Mouse (Mus musculus): ENCODE results near the gene Xylb.
"Not testable (repeated sequence)": the region's sequence is repeated elsewhere in the genome, so short reads cannot be mapped to it uniquely, and the experiment has no call there.

The Xylb gene

DNA sequence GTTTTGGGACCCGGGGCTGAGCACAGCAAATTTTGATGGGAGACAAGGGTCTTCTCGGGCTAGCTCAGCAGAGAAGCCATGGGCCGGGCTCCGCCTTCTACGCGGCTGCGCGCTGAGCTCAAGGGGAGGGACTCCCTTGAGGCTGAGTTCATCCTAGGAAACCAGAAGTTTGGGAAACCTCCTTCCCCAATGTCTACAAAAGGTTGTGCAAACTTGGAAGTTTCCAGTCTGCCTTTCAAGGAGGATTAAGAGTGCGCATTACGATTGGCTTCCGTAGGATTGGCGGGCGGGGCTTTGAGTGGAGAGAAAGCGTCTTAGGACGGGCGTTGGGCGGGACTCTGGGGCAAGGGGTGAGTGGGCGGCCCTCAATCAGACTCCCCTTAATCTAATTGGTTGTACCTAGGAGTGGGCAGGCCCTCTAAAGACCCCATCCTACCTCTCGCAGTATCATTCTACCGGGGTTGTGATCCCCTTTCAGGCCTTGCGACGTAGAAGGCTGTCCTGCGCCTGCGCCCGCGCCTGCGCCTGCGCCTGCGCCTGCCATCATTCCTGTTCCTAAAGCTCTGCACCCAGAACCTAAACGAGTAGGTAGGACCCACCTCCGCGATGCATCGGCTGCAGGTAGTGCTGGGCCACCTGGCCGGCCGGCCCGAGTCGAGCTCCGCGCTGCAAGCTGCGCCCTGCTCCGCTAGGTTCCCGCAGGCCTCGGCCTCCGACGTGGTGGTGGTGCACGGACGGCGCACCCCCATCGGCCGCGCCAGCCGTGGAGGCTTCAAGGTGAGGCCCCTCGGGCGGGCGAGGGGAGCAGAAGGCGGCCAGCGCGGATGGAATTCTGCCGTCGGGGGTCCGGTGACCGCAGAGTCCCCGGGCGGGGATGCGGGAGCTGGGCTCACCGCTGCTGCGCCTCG lies 16.0 kb upstream of the Xylb start, which contains the start of gene Myd88:
Gene Myd88, minus strand, starts transcription at position 503 of the 908 bp plus-strand sequence.
- DNase-seq (ENCODE audit: low spot score), result peak; percentile 97

DNA sequence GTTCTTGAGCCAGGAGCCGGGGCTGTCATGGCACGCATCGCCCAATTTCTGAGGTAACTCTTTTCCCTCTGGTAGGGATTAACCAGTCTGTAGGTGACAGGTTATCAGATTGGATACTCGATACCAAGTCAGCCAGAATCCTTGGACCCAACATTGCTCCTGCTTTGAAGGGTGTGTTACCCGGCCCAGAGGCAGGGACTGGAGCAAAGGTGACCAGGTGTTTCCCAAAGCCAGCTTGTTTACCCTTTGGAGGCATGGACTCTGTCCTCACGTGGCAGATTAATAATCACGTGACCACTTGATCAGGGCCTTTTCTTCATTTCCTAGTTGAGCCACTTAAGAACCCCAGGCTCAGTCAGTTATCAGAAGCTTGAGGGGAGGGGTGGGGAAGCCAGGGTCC lies 14.5 kb upstream of the Xylb start:
- no peak for DNase-seq (ENCODE audit: low spot score)

DNA sequence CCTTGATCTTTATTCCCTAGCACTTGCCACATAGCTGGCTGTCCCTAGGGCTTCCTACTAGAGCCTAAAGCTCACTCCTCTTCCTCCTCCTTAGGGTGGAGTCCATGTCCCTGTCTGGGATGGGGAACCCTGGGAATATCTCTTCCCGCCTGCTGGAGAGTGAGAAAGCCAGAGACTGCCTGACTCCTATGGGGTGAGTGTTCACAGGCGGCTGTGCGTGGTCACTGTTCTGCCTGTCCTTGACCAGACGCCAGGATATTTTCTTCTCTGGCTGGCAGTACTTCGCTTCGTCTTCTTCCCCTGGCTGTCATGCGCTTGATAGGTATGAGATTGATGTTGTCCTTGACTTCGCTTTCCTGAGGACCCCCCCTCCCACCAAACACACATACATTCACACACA lies 10.8 kb upstream of the Xylb start:
- DNase-seq (ENCODE audit: low spot score), result no peak

DNA sequence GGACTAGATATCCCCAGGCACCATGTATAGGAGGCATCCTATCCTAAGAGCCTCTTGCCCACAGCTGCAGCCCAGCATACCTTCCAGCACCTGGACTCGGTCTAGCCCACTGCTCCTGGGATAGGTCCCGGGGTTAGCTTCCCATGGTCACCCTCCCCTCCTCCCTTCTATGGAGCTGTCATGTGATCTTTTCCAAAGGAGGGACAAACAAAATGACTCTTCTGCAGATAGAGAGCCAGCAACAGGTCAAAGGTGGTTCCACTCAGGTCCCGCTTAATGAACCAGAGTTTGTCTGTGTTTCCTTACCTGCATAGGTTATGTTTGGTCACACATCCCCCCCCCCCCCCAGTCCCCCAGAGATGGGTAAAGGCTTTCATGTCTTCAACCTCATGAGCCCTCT lies 6.7 kb upstream of the Xylb start:
- DNase-seq (ENCODE audit: low spot score), result no peak

DNA sequence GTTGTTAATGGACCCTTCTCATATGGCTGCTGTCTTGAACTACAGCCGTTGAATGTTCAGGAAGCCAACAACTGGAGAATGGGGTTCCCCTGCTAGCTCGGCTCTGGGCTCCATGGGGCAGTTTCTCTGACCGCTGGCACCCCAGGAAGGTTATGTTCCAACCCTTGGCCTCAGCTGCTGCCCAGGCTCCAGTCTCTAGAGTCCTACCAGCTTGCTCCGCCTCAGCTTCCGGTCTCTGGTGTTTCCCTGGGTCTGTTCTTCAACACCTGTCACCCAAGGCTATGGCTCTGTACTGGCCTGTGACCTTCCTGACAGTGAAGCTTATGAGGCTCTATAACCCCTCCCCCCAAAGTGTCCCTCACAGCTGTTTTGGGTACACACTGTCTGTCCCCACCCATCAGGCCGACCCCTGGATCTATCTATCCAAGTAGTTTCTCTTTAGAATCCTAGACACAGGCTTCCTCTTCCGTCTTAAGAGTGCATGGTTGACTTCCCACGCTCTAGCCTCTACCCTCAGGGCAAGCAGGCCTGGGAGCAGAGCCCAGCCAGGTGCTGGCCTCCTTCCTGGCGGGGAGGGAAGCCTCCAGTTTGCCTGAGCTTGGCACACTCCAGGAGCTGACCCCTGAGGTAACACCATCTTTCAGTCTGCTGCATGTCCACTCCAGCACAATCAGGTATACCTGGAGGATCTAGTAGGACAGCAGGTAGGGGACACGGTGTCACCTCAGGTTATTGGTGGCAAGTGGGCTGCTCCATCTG lies 6.1 kb upstream of the Xylb start:
- DNase-seq (ENCODE audit: low spot score), result no peak

DNA sequence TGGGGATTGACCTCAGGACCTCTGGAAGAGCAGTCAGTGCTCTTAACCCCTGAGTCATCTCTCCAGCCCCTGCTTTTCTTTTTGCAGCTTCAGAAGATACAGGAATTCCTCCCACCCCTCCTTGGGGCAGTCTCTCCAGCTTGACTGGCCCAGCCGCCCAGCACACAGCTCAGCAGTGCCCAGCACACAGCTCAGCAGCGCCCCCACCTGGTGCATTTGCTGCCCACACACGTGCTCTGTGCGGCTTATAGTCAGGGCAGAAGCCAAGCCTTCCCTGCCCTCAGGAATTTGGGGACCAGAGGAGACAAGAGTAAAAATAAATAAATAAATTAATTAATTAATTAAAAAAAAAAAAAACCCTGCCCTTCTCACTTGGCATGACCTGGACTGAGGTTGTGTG lies 5.1 kb upstream of the Xylb start:
- peak; percentile 89 for DNase-seq (ENCODE audit: low spot score)

DNA sequence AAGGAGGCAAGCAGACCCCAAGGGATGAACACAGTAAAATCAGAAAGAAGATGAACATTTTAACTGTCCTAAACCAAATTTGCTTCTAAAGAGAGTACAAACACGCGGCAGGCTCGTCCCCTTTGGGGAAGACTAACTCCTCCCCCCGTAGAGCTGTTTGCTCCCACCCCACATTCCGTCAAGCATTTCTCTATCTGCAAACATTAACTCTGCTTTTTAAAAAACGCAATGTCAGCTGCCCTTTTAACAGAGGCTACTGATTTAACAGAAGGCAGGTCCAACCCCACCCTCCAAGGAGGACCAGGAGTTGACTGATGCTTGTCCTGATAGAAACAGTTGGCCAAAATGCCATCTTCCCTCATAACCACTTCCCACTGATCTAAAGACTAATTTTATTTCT lies 3.3 kb upstream of the Xylb start:
- DNase-seq (ENCODE audit: low spot score), result no peak

DNA sequence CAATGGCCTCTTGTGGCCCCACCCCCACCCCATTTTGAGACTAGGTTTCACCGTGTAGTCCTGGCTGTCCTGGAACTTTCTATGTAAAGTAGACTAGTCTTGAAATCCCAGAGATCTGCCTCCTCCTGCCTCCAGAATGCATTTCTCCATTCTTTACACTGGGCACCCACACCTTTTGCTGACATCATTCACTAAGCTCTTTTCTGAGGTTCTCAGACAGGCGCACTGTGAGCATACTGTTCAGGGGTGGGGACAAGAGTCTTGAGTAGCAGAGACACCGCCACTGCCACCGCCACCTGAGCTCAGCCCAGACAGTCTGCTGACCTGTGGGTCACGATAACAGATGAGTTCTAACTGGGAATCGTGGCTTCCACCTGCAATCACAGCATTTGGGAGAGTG lies 1.2 kb upstream of the Xylb start:
- DNase-seq (ENCODE audit: low spot score), result no peak

DNA sequence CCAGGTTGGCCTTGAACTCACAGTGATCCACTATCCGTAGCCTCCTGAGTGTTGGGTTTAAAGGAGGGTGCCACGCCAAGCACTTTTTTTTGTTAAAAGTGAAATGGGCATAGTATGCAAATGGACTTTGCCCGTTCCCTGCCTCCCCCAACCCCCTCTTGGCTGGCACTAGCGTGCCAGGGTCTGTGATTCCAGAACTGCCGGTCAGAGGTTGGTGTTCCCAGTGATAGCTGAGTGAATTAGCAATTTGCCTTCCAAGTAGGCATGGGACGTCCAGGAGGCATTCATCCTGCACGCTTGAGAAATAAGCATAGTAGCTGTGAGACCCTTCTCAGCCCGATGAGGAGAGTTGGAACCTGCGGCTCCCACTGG lies 863 bp downstream of the Xylb start:
- no peak for DNase-seq (ENCODE audit: low spot score)

DNA sequence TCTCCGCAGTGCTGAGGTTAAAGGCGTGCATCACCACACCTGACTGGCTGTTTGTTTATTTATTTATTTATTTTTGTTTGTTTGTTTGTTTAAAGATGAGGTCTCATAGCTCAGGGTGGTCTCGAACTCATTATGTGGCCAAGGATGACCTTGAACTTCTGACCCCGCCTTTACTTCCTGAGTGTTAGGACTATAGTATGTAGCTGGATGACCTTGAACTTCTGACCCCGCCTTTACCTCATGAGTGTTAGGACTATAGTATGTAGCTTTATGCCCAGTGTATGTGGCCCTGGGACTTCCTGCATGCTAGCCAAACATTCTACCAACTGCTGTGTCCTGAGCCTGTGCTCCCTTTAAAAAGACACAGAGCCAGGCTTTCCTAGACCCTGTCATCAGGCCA lies 4.2 kb downstream of the Xylb start:
- no peak for DNase-seq (ENCODE audit: low spot score)

DNA sequence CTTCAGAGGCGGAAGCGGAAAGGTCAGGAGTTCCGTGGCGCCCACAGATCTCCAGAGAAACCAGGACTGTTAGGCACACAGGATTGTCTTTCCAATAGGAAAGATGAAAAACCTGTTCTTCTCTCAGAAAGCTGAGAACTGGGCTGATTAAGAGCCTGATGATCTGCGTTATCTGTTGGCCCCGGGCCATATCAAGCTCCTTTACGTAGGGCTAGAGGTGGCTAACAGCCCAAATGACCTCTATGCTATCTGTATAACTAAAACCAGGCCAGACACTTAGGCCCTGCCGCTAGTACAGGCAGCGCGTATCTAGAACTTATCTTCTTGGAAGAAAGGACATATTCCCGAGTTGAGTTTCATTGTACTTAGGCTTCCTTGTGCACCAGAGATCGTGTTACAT lies 6.0 kb downstream of the Xylb start:
- no peak for DNase-seq (ENCODE audit: low spot score)

DNA sequence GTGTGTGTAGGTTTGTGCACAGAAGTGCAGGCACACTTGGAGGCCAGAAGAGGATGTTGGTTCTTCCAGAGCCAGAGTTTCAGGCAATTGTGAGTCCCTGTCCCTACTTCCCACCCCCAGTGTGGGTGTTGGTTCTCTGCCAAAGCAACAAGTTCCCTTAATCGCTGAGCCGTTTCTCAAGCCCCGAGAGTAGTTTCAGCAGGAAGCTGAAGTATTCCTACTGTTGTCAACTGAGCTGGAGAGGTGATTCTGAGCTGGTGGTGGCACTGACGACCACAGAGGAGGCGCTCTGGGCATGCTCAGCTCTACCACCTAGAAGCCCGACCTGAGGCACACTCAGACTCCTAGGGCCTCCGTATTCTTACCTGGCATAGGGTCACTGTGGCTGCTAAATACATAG lies 8.1 kb downstream of the Xylb start, which contains the start of gene Slc22a14:
Gene Slc22a14, minus strand, starts transcription at position 270 of the 400 bp plus-strand sequence.
- DNase-seq (ENCODE audit: low spot score), result no peak

DNA sequence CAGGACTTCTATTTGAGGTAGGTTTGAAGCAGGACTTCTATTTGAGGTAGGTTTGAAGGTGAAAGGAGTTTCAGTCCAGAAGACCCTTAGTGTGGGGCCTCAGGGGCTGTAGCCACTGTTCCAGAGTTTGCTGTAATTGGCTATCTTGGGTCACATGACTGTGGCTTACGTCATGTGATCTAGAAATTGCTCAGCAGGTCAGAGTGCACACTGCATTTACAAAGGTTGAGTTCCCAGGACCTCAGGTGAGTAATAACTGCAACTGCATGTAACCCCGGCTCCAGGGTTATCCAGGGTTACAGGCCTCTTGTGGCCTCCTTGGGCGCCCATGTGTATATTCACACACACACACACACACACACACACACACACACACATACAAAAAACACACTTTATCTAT lies 11.2 kb downstream of the Xylb start:
- no peak for DNase-seq (ENCODE audit: low spot score)

DNA sequence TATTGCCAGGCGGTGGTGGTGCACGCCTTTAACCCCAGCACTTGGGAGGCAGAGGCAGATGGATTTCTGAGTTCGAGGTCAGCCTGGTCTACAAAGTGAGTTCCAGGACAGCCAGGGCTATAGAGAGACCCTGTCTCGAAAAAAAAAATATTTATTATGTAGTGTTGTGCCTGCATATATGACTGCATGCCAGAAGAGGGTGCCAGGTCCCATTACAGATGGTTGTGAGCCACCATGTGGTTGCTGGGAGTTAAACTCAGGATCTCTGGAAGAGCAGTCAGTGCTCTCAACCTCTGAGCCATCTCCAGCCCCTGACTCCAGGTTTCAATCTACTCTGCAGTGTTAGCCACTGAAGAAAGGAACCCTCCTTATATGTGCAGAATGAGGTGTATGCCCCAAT lies 13.6 kb downstream of the Xylb start:
- DNase-seq (ENCODE audit: low spot score), result not testable (repeated sequence)

DNA sequence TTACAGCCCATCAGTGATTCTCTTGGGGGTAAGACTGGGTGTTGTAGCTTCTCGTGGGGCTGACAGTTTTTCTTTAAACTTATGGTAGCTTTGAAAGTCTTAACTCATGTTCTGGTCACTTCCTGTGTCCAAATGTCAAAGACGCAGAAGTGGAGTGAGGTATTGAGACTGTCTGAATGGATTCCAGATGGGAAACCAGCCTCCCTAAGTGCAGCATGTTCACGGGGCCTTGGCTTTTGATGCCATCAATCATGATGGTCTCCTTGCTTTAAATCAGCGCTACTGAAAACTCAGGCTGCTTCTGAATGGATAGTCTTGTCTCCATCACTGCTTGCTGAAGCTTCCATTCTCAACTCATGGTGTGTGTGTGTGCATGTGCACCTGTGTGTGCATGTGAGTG lies 14.1 kb downstream of the Xylb start:
- DNase-seq (ENCODE audit: low spot score), result peak; percentile 52

DNA sequence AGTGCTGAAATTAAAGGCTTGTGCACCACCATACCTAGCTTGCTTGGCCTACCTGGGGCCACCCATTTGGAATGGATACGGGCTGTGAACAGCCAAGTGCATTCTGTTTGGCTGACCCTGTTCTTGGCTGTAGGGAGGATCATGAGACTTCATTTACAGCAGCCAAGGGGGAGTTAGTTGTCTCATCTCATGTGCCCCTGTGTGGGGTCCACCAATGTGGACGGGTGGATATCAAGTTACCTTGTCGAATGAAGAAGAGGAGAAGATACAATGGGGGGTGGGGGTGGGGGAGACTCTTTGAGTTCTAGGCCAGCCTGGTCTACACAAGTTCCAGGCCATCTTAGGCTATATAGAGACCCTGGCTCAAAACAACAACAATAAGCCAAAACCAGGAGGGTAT lies 17.8 kb downstream of the Xylb start:
- DNase-seq (ENCODE audit: low spot score), result no peak

DNA sequence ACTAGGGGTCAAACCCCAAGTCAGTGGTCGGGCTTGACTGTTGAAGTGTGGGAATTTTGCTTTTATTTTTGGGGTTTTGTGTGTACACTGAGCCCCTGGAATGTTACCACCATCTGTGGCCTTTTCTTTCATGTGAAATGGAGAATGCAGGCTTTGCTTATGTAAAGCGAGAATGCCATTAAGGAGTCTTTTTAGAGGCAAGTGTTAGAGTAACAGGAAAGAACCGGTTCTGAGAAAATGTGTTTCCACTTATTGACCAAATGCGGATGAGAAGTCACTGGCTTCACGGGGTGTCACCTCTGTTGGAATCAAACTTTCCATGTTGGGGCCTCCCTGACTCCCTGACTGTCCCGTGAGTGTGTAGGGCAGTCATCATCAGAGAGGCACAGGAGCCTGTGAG lies 18.4 kb downstream of the Xylb start:
- peak; percentile 19 for DNase-seq (ENCODE audit: low spot score)

DNA sequence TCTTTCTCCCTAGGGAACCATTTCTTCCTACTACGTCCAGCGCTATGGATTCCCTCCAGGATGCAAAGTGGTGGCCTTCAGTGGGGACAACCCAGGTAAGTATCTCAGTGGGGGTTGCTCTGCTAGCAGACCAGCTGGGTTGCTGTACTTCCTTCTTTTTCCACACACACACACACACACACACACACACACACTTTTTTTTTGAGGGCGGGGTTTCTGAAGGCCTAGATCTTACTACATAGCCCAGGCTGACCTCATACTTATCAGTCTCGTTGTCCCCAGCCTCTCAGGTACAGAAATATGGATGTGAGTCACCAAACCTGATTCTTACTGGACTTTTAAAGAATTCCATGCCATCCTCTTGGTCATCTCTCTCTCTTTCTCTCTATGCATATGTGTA lies 21.1 kb downstream of the Xylb start:
- DNase-seq (ENCODE audit: low spot score), result no peak

DNA sequence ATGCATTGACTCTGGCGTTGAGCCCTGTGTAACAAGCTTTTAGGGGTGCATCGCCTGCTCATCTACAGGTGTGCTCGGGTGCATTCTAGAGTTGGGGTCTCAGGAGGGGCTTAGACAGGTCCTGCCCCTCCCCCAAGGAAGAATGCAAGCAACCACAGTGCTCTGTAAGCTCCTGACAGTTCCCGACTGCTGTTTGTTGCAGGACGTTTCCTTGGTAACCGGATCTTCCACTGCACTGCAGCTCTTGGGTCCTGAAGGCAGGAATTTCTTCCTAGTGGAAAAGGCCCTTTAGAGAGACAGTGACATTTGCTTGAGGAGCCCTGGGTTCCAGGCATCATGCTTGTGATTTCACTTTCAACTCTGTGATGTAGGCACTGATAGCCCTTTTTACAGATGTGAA lies 25.4 kb downstream of the Xylb start:
- DNase-seq (ENCODE audit: low spot score), result no peak

DNA sequence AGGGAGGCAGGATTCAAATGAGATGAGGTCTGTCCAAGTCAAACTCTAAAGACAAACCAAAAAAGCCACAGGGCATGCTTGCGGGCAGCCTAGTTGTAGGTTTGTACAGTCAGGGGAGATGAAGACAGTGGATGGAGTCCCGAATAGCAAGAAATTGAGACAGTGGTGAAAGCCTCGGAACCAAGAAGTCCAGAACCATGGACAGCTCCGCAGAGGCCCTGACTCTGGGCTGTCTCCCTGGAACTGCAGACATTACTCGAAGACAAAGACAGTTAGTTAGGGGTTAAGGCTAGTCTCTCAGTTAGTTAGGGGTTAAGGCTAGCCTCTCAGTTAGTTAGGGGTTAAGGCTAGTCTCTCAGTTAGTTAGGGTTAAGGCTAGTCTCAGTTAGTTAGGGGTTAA lies 31.8 kb downstream of the Xylb start:
- DNase-seq (ENCODE audit: low spot score), result peak; percentile 49

DNA sequence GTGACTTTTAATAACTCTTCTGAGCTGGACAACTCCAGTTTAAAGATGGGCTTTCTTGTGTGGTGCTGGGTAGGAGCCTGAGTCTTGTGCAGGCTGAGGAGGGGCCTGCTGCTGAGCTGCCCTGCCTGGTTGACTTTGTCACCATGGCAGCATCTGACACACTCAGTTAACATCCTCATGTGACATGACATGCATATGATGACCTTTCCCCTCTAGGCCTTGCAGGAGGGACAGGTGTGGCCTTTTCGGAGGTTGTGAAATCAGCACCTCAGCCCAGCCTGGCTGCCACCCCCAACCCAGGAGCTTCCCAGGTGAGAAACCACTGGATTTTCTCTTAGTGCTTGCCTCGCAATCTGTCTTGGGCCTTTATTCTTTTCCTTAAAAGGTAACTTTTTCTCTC lies 33.0 kb downstream of the Xylb start:
- no peak for DNase-seq (ENCODE audit: low spot score)

DNA sequence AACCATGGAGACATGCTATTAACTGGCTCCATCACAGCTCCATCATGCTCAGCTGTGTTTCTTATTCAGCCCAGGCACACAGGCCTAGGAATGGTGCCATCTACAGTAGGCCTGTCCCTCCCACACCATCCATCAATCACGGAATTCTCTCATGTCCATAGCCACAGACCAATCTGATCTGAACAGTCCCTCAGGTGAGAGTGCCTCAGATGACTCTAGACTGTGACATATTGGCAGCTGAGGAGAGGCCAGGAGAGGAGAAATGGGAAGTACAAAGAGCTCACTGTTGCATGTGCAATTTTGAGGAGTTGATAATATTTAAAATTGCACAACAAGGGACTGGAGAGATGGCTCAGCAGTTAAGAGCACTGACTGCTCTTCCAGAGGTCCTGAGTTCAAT lies 37.6 kb downstream of the Xylb start:
- no peak for DNase-seq (ENCODE audit: low spot score)

DNA sequence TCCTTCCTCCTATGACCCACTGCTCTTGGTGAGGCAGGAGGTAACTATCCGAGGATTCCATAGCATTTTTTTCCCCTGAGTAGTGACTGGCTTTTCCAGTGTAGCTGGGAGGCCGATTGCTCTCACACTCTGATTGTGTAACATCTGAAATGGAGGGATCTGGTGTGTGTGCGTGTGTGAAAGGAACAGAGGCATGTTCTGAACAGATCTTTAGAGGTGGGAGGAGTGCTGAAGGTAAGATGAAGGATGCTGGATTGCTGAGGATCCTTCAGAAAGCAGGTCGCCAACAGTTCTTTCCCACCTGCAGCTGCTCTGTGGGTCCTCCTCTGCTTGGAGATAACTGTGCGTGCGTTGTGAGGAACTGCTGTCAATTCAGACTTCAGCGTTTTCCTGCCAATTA lies 44.2 kb downstream of the Xylb start:
- DNase-seq (ENCODE audit: low spot score), result no peak

Measured in embryo, embryonic 10 days (tissue).